Mouse (Mus musculus) lung, embryonic 14.5 days (tissue): Measurements from ENCODE around the gene Znrf3. TPM values are rescaled to one million over a fixed set of nuclear protein-coding genes. Genes with fewer than 3 reads are reported as not detected.

Experiments used
- ATAC-seq: fragments of 200-750 bp; cut with Nextera tagmentation; 2 replicates; pipeline ENCODE4 v1.8.0; 2017; ENCODE audit warnings: mild to moderate bottlenecking, moderate TSS enrichment, moderate library complexity; ENCODE audit not compliant: insufficient read depth
- DNase-seq: peaks from one replicate; pipeline ENCODE4 v3.0.0-alpha.2; 2015
- H3K27ac ChIP-seq: fragments of 300-500 bp; sonication (generic); 2 replicates; pipeline ENCODE4 v1.5.1; 2014; ENCODE audit warnings: low read depth, mild to moderate bottlenecking, moderate library complexity
- H3K27me3 ChIP-seq: fragments of 300-500 bp; sonication (generic); 2 replicates; pipeline ENCODE4 v1.6.1; 2014; ENCODE audit warnings: low read length, control low read depth; ENCODE audit not compliant: insufficient read depth
- H3K36me3 ChIP-seq: fragments of 300-500 bp; sonication (generic); 2 replicates; pipeline ENCODE4 v1.6.1; 2014; ENCODE audit warnings: control low read depth; ENCODE audit not compliant: insufficient read depth
- H3K4me1 ChIP-seq: fragments of 300-500 bp; sonication (generic); 2 replicates; pipeline ENCODE4 v1.6.1; 2014; ENCODE audit warnings: antibody characterized with exemption, control low read depth; ENCODE audit not compliant: insufficient read depth
- H3K4me2 ChIP-seq: fragments of 300-500 bp; sonication (generic); 2 replicates; pipeline ENCODE4 v1.6.1; 2014; ENCODE audit warnings: mild to moderate bottlenecking
- H3K4me3 ChIP-seq: fragments of 300-500 bp; sonication (generic); 2 replicates; pipeline ENCODE4 v1.5.1; 2014; ENCODE audit warnings: low read depth, low read length
- H3K9ac ChIP-seq: fragments of 300-500 bp; sonication (generic); 2 replicates; pipeline ENCODE4 v1.6.1; 2014
- H3K9me3 ChIP-seq: fragments of 300-500 bp; sonication (generic); 2 replicates; pipeline ENCODE4 v1.6.1; 2016; ENCODE audit warnings: low read depth, low read length, control low read depth
- CTCF ChIP-seq: IDR thresholded peaks from 2 replicates; pipeline ENCODE4 v1.5.1; 2016; ENCODE audit warnings: antibody characterized with exemption, low read depth
- WGBS: fragments of 180-500 bp; shearing (Covaris S2); extraction: QIAGEN DNeasy Blood & Tissue Kit; methylation state at CpG from one replicate; pipeline ENCODE4 v1.1.7; 2014; 5-methylcytosine and 5-hydroxymethylcytosine counted together
- polyA plus RNA-seq: library from polyadenylated mRNA; unstranded; fragments of >200 nt; fragmentation: Nextera tagmentation; extraction: Ambion mirVana; gene quantifications from 2 replicates; pipeline ENCODE4 v1.2.1, GENCODE M21; 2014

Znrf3 gene
- polyA plus RNA-seq, 1 experiment from 2014 or later, result 16.8 TPM

- no peaks in the 10 kb centered on the region for H3K9me3 ChIP-seq
- ATAC-seq (peak; percentile 87), DNase-seq (peak; percentile 77)
- TF ChIP-seq CTCF, result no peak
- H3K27me3 ChIP-seq, result no peaks in the 10 kb centered on the region
- H3K4me3 ChIP-seq, result no peak overlapping the region
- WGBS, result 4% methylated on average over 10 of the region's 10 CpGs
- H3K4me1 ChIP-seq, result peaks cover 21% of the 10 kb centered on the region
- peak overlapping the region; percentile 91 for H3K27ac ChIP-seq
- peak overlapping the region; percentile 43 for H3K4me2 ChIP-seq
- 0 out of 2 replicates have a peak overlapping the region, but pooled peaks have one; percentile 24 for H3K9ac ChIP-seq
- H3K36me3 ChIP-seq, result peaks cover 10% of the 10 kb centered on the region
These were observed 204.6 kb downstream of the Znrf3 start for GRCm38 (mm10) chr11:5239706-5240690.

Other genes starting within 250 kb of the Znrf3 start
- gene Kremen1, start 183.3 kb downstream of the Znrf3 start, polyA plus RNA-seq, result 12.5 and 14.5 TPM in 2 replicates
- 180 and 193 TPM in 2 replicates for gene Xbp1, start 75.8 kb upstream of the Znrf3 start, polyA plus RNA-seq
- gene Ccdc117, start 97.3 kb upstream of the Znrf3 start, polyA plus RNA-seq, result 22.4 and 24.9 TPM in 2 replicates
- not detected in 2 replicates for gene Ankrd36, start 124.8 kb upstream of the Znrf3 start, polyA plus RNA-seq